Mouse (Mus musculus) thymus, postnatal 4 days (tissue): ENCODE measurements at regions not wholly inside any gene's neighbourhood (a gene's known extent, or its start where the extent isn't known, plus 50 kb on each side); places are given as distances from the start of the nearest gene placed in this dataset.
"Not testable (repeated sequence)": the region's sequence is repeated elsewhere in the genome, so short reads cannot be mapped to it uniquely, and the experiment has no call there.

Experiments
- DNase-seq: peaks from one replicate; pipeline ENCODE4 v3.0.0; 2021

- DNase-seq: no peak
Observed at GRCm38 (mm10) chr15:59731129-59731528, 285.3 kb downstream of the 4933412E24Rik start.

DNA sequence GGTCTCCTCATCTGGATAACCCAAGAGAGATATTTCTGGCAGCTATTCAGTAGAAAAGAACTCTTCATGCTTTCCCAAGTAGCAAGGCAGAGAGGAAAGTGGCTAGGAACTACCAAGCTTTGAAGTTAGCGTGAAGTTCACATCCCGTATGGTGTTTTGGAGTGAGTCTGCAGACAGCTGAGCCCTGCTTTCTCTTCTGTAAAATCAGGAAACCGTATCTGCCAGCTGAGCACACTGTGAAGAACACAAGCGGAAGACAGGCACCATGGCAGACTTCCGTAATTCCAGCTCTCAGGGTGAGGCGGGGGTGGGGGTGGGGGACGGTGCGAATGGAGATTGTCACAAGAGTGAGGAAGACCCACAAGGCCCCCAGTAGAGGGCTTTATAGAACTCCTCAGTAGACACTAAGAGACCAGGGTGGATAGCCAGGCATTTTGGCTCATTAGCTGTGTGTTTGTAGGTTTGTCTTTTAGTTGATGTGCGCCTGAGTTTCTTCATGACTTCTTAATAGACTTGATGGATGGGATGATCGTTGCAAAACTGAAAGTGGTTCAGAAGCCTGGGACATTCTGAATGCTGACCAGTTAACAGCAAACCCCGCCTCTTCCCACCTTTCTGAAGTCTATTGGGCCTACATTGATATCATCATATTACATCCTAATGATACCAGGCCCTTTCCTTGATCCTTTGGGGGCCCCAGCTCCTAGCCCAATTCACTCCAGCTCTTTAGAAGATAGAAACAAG lies 287.4 kb downstream of the 4933412E24Rik start:
- DNase-seq: no peak

DNA sequence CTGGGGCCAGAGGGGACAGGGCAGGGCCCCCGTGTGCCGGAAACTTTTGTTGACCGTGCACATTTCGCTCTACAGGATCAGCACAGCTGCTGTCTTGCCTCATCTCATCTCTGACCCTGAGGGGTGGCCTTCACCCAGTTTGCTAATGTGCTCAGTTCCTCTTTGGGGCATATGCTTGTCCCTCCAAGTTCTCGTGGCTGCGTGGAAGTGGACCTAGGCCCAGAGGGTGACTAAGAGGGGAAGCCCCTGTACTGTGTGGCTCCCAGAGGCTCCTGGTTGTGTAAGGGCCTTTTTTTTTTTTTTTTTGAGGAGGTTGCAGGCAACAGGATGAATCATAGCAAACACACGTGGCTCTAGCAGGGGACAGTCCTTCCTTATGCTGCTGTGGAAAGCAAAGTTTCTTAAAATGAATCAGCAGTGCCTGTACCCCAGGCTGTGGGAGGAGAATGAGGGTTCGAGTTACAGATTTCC lies 288.2 kb downstream of the 4933412E24Rik start:
- no peak for DNase-seq

- DNase-seq: no peak
Observed at GRCm38 (mm10) chr15:59725881-59726280, 290.5 kb downstream of the 4933412E24Rik start.

DNA sequence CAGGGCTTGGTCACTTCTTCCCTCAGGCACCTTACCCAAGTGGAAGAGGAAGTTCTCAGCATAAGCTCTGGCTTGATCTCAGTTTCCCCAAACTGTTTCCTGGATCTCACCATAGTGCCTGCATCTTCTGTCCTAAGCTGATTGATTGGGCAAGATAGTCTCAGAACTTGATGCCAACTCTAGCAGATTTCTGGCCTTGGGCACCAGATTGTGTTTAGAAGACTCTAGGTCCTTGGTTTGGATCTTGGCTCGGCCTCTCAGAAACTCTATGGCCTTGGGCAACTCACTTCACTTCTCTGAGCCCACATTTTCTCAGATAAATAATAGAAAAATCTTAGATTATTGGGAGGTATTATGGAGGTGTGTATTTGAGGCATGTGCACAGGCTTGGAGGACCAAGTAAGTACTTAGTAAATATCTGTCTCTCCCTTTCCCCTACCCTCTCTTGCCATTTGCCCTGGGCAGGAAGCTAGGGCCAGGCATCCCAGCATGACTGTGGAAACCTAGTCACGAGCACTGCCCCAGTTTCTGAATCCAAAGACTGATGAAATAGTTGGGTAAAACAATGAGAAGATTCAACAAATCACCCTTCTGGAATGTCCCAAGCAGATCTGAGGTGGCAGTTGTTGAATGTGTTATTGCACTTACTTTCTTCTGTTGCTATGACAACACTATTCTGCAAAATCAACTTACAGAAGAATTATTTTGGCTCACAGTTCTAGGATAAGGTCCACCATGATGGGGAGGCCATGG lies 293.6 kb downstream of the 4933412E24Rik start:
- DNase-seq: no peak

DNA sequence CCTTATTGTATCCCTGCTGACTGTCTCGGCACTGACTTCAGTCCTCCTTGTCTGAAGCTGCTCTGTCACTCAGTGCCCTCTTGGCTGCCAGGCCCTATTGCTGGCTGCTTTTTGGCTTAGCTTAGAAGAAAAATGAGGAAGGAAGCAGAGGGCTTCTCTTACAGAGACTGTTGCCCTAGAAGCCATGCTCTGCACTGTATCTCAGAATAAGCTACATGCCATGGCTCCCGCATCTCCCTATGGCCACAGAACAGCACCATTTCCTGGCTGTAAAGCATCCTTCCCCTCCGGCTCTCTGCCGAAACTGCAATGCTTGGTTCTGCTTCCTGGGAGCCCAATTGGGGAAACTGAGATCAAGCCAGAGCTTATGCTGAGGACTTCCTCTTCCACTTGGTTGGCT lies 295.0 kb downstream of the 4933412E24Rik start:
- no peak for DNase-seq

DNA sequence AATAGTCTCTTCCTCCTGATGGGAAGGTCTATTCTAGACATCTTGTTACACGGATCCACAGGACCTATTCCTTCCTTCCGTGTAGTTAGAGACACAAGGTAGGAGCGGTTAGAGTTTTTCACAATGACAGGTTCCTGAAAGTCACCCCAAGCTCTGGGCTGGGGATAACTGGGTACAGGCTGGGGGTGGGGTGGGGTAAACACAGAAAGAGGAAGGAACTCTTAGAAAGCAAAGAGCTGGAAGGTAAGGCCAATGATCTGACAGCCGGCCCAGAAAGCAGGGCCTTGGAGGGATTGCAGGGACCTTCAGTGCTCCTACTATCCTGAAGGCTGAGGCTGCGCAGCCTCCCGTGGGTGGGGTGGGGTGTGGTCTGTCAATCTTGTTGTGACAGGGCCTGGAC lies 295.4 kb downstream of the 4933412E24Rik start:
- no peak for DNase-seq

- DNase-seq: no peak
Observed at GRCm38 (mm10) chr15:59720149-59720548, 296.3 kb downstream of the 4933412E24Rik start.

DNA sequence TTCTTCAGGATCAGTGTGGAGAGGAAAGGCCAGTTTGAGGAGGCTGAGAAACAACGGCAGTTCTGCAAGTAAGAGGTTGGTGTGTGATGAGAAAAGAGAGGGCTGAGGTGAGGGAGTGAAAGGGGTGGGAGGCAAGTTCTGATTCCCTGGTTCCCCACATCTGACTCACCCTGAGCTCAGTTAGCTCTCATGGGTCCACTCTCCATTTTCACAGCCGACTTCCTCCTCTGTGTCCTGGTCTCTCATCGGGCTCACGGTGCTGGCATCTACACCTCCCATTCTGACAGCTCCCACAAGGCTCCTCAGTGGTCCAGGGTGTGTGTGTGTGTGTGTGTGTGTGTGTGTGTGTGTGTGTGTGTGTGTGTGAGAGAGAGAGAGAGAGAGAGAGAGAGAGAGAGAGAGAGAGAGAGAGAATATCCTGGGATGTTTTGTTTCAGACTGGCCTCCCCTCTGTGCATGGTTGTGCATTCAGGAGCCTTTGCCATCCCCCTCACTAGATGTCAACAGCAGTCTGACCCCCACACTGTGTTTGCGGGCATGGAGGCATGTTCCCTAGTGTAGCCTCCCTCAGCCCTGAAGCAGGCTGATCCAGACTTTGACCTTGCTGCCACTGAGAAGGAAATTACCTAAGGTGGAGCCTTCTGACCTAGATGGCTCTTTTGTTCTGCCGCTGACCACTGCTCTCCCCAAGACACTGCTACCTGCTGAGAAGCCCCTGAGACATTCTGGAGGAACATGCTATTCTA lies 296.9 kb downstream of the 4933412E24Rik start:
- DNase-seq: not testable (repeated sequence)

GRCm38 (mm10) chr15:59716872-59717271 lies 299.5 kb downstream of the 4933412E24Rik start:
- no peak for DNase-seq

- no peak for DNase-seq
Observed at GRCm38 (mm10) chr15:59715951-59716350, 300.5 kb downstream of the 4933412E24Rik start.

DNA sequence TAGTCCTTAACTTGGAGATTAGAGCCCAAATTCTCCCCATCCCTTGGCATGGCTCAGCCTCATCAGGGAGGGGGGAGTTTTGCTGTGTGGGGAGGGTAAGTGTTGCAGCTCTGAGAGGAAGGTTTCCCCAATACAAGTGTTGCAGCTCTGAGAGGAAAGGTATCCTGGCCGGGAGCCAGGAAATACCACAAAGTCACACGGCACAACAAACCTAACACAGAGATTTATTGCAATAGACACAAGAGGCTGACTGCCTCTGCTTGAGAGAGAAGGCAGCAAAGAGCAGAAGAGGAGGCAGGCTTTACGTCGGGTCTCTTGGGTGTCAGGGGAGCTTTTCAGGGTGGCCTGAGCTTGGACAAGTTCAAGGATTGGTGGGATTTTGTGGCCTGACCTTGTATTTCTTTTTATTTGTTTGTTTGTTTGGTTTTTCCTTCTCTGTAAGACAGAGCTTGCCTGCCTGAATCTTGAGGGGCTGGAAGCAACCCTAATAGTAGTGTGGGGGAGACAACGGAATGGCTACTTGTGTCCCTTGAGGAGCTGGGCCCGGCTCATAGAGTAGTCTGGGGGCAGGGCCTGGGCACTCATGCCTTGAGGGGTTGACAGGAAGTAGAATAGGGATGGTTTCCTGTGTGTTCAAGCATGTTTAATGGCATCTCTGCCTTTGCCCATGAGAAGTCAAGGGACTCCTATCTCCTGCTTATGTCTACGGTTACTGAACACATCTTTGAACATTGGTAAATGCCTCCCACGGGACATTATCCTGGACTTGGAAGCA lies 302.3 kb downstream of the 4933412E24Rik start:
- DNase-seq: peak; percentile 35

- no peak for DNase-seq
Observed at GRCm38 (mm10) chr15:59712077-59712752, 304.2 kb downstream of the 4933412E24Rik start.

GRCm38 (mm10) chr15:59709925-59710324 lies 306.5 kb downstream of the 4933412E24Rik start:
- no peak for DNase-seq

DNA sequence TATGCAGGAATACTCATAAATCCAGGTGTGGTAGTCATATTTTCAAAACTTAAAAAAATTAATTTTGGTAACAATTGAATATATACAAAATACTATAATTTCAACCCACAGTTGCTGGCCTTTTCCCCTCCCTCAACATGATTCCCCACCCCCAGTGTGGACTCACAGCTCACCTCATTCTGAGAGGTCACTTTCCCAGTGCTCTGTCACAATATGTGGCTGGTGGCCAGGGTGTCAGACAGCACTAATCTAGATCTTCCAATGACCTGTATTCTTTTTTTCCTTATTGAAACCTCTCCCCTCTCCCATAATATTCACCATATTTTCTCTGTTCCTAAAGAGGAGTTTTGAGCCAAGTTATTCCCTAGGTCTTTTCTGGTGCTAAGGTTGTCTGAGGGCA lies 308.0 kb downstream of the 4933412E24Rik start:
- DNase-seq: no peak

DNA sequence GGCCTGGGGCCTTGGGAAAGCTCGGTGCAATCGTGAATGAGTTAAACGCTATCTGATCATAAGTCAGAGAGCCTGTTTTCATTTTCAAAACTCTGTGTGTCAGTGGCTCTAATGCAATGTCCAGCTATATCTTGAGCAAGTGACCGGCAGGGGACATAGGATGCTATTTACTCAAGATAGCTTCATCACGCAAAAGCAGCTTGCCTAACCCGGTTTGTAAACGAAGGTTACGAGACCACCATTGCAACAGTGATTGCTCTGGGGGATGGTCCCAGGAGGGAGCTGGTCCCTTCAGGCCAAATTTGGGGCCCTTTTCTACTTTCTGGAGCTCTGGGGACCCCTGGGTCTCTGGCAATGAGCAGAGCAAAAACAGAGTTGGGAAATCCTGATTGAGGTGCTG lies 309.3 kb downstream of the 4933412E24Rik start:
- DNase-seq: no peak
